ENCODE assay signal across 7 mouse cellular contexts in the genomic region with DNA sequence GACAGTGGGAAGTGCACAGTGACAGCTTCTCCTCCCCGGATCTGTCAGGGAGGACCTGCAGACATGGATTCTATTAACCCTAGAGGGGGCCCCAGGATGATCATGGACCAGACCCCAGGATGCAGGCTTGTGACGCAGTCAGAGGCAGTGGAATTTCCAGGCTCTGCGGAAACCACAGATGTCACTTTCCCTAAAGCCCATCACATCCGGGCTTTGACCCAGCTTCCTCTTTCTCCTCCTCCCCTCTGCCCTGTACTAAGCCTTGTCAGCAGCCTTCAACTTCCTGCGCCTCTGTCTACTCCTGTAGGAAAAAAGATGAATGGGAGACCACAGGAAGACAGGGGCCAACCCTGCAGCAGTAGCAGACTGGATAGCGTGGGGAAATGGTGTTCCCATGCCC. TPM values are rescaled to one million over a fixed set of nuclear protein-coding genes. Genes with fewer than 3 reads are reported as not detected.
DNase-seq lines count a peak whose midpoint lies in the region; ATAC-seq lines count a peak whose summit lies in the region.

No protein-coding gene starts in this region.

- H3K36me3 ChIP-seq in hindbrain, embryonic 12.5 days = no peaks in the 10 kb centered on the region
- no peaks in the 10 kb centered on the region for H3K36me3 ChIP-seq in midbrain, embryonic 16.5 days (ENCODE audit: control insufficient read depth, insufficient read depth, low read length)

- DNase-seq in MEL-GATA-1-ER (ENCODE audit: extremely low read depth, low read depth) (peak; percentile 38), liver (peak; percentile 38)
- peak; percentile 35 for DNase-seq in embryo, embryonic 11 days
- DNase-seq in ovary, postnatal 14 days (ENCODE audit: low spot score) = no peak

- 36% methylated on average over 6 of the region's 6 CpGs for WGBS in hindbrain, embryonic 12.5 days
- 31% methylated on average over 6 of the region's 6 CpGs for WGBS in midbrain, embryonic 16.5 days

- 0 out of 2 replicates have a peak overlapping the region, but pooled peaks have one; percentile 15 for H3K9ac ChIP-seq in hindbrain, embryonic 12.5 days
- peak overlapping the region; percentile 59 for H3K9ac ChIP-seq in midbrain, embryonic 16.5 days (ENCODE audit: low read depth, low read length)

- H3K9me3 ChIP-seq in hindbrain, embryonic 12.5 days (replicated peaks) = no peaks in the 10 kb centered on the region
- H3K9me3 ChIP-seq in midbrain, embryonic 16.5 days (replicated peaks; ENCODE audit: control insufficient read depth, low read length, poor library complexity, severe bottlenecking) = no peaks in the 10 kb centered on the region

- H3K27ac ChIP-seq in hindbrain, embryonic 12.5 days = peak overlapping the region; percentile 14
- H3K27ac ChIP-seq in midbrain, embryonic 16.5 days (ENCODE audit: low read length) = peak overlapping the region; percentile 84

- H3K27me3 ChIP-seq in hindbrain, embryonic 12.5 days = peaks cover 11% of the 10 kb centered on the region
- peaks cover 5% of the 10 kb centered on the region for H3K27me3 ChIP-seq in midbrain, embryonic 16.5 days (ENCODE audit: control insufficient read depth, insufficient read depth, low read depth, low read length)

- H3K4me3 ChIP-seq in hindbrain, embryonic 12.5 days = no peak overlapping the region
- H3K4me3 ChIP-seq in midbrain, embryonic 16.5 days (ENCODE audit: low read depth, low read length) = peak overlapping the region; percentile 19

- H3K4me2 ChIP-seq in hindbrain, embryonic 12.5 days (replicated peaks) = peak overlapping the region; percentile 26
- H3K4me2 ChIP-seq in midbrain, embryonic 16.5 days (ENCODE audit: low read length) = peak overlapping the region; percentile 51

- peaks cover 18% of the 10 kb centered on the region for H3K4me1 ChIP-seq in hindbrain, embryonic 12.5 days
- peaks cover 20% of the 10 kb centered on the region for H3K4me1 ChIP-seq in midbrain, embryonic 16.5 days (ENCODE audit: control insufficient read depth, insufficient read depth, low read length)

- ATAC-seq in hindbrain, embryonic 12.5 days (ENCODE audit: low FRiP score) = 0 out of 2 replicates have a peak, but pooled peaks have one; percentile 21
- ATAC-seq in midbrain, embryonic 16.5 days = 0 out of 2 replicates have a peak, but pooled peaks have one; percentile 15
- no peak for ATAC-seq in cerebellum, adult (ENCODE audit: insufficient number of reproducible peaks, low FRiP score, low TSS enrichment)

RNA-seq across cellular contexts. Expression of a gene that starts 5.6 kb away (rescaled TPM):
- 0.46 TPM in 1 of 2 replicates, not detected in the other for polyA plus RNA-seq in hindbrain, embryonic 12.5 days (2016; fragmentation: Nextera tagmentation; extraction: Ambion mirVana)
- 0.56 and 0.94 TPM in 2 replicates for polyA plus RNA-seq in midbrain, embryonic 16.5 days (2015; fragmentation: Nextera tagmentation; extraction: Ambion mirVana)

RNA-seq across cellular contexts. Expression of a gene that starts 5.8 kb away (rescaled TPM):
- polyA plus RNA-seq in hindbrain, embryonic 12.5 days (2016; fragmentation: Nextera tagmentation; extraction: Ambion mirVana) = not detected in 2 replicates
- polyA plus RNA-seq in midbrain, embryonic 16.5 days (2015; fragmentation: Nextera tagmentation; extraction: Ambion mirVana) = 1.2 TPM in 2 replicates

RNA-seq across cellular contexts. Expression of a gene that starts 16.8 kb away (rescaled TPM):
- 1,978 and 2,031 TPM in 2 replicates for polyA plus RNA-seq in hindbrain, embryonic 12.5 days (2016; fragmentation: Nextera tagmentation; extraction: Ambion mirVana)
- polyA plus RNA-seq in midbrain, embryonic 16.5 days (2015; fragmentation: Nextera tagmentation; extraction: Ambion mirVana) = 1,543 and 1,683 TPM in 2 replicates

RNA-seq across cellular contexts. Expression of a gene that starts 35.2 kb away (rescaled TPM):
- polyA plus RNA-seq in hindbrain, embryonic 12.5 days (2016; fragmentation: Nextera tagmentation; extraction: Ambion mirVana) = 33.0 TPM in 2 replicates
- polyA plus RNA-seq in midbrain, embryonic 16.5 days (2015; fragmentation: Nextera tagmentation; extraction: Ambion mirVana) = 31.5 and 34.7 TPM in 2 replicates

RNA-seq across cellular contexts. Expression of a gene that starts 45.9 kb away (rescaled TPM):
- 168 and 178 TPM in 2 replicates for polyA plus RNA-seq in hindbrain, embryonic 12.5 days (2016; fragmentation: Nextera tagmentation; extraction: Ambion mirVana)
- 74.7 and 83.2 TPM in 2 replicates for polyA plus RNA-seq in midbrain, embryonic 16.5 days (2015; fragmentation: Nextera tagmentation; extraction: Ambion mirVana)
